Mouse (Mus musculus) brain, embryonic 14.5 days (tissue): Measurements from ENCODE around the gene Slc39a1. TPM values are rescaled to one million over a fixed set of nuclear protein-coding genes. Genes with fewer than 3 reads are reported as not detected.

Source experiments
- DNase-seq: peaks from one replicate; pipeline ENCODE4 v3.0.0-alpha.2; 2011; ENCODE audit warnings: low read depth
- CTCF ChIP-seq: fragments of 200-500 bp; IDR thresholded peaks from 2 replicates; pipeline ENCODE4 v1.5.1; 2012; ENCODE audit warnings: inconsistent platforms, mild to moderate bottlenecking, moderate library complexity, borderline replicate concordance; ENCODE audit not compliant: insufficient read depth, insufficient read length; ENCODE audit errors: extremely low read depth
- POLR2A ChIP-seq: fragments of 200-500 bp; IDR thresholded peaks from 2 replicates; pipeline ENCODE4 v1.6.1; 2012; ENCODE audit warnings: mild to moderate bottlenecking, inconsistent platforms, borderline replicate concordance; ENCODE audit not compliant: poor library complexity, insufficient read depth, insufficient read length, severe bottlenecking; ENCODE audit errors: extremely low read depth
- polyA plus RNA-seq: library from polyadenylated mRNA; depleted of rRNA; stranded (reverse); fragments of >200 nt; gene quantifications from 2 replicates; pipeline ENCODE4 v1.2.3, GENCODE M21; 2012

Gene Slc39a1
- polyA plus RNA-seq, 1 experiment, result 35.8 TPM

DNA sequence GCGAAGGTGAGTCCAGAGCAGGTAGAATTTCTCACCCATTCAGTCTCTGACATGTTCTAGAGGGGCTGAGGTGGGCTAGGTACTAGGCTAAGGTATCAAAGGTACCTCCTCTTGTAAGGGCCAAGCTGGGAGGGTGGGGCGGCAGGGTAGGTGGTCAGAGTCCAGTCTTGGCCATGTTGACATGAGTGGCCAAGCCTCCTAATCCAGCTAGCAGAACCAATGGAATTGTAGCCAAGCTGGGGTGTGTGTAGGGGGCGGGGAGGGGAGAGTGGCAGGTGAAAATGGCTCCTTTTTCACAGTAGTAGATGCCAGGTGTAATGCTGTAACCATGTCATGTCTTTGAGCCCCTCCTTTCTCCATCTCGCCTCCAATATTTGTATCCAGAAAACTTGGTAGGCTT is 10.5 kb downstream of the Slc39a1 start:
- no peak for DNase-seq
- no peak for TF ChIP-seq POLR2A
- TF ChIP-seq CTCF, result no peak

DNA sequence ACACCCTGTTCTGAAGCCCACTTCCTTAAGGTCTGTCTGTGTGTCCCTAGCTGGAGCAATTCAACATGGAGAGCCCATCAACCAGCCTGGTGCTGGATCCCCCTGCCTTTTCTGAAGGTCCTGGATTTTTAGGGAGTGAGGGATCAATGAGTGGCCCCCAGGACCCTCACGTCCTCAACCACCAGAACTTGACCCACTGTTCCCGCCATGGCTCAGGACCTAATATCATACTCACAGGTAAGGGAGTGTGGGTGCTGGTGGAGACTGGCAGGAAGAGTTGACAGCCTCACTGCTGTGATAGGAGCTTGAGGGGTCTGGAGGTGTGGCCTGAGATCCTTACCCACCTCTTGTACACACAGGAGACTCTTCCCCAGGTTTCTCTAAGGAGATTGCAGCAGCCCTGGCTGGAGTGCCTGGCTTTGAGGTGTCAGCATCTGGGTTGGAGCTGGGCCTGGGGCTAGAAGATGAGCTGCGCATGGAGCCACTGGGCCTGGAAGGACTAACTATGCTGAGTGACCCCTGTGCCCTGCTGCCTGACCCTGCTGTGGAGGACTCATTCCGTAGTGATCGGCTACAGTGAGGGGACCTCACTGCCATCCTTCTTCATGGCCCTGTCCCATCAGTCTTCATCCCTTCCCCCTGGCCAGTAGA is 15.3 kb downstream of the Slc39a1 start:
- no peak for DNase-seq
- TF ChIP-seq CTCF (no peak), POLR2A (no peak)

DNA sequence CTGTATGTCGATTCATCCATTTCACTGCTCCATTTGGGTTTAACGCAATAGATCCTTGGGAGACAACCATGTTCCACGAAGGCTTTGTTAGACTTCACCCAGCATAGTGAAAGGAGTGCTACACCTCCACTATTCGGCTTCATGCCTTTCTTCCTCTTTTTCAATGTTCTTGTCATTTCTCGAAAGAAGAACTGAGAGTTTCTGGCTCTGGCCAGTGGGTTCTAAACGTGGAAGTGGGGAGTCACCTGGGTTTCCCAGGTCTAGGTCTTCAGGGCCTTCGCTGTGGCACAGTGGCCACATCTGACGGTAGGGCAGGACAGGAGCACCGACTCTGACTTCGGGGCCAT is 16.7 kb downstream of the Slc39a1 start:
- no peak for DNase-seq
- TF ChIP-seq CTCF (no peak), POLR2A (no peak)

DNA sequence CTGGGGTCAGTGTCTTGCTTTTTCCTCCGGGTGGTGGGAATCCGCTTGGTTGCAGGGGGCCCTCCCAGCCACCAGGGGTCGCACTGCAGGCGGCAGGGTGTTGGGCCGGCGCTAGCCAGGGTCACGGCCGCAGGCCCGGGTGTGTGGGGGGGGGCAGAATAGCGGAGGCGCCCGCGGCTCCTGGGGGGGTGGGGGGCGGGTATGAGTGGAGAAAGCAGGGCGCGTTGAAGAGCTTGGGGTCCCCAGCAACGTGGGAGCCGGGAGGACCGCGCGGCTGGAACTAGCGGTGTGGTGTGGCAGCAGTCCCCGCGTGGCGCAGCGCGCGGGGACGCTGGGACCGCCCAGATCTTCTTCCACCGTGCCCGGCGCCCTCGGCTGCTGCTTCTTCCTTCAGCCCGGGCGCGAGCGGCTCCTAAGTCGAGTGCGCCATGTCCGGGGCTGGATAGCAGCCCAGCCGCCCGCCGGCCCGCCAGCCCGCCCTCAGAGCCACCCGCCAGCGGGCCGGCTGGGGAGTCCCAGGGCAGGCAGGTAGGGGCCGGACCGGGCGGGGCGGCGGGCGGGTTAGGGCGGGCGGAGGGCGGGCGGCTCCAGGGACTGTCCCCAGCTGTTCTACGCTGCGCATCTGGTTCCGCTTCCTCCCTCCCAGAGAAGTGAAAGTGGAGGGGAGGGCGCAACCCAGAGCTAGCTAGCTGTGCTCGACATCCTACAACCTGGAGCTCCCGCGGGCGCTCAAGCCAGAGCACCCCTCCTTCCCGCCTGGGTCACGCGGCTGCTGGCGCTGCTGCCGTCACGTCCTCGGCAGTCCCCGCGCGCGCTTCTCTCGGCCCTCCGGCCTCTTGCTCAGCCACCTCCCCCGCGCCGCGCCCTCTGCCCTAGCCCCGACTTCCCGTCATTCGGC is 17.3 kb downstream of the Slc39a1 start, which contains the start of gene Dennd4b:
Gene Dennd4b, plus strand, starts transcription at position 152 of the 898 bp plus-strand sequence.
- peak; percentile 87 for DNase-seq
- TF ChIP-seq POLR2A (peak; percentile 43; the same call in 1 of the 2 replicates), CTCF (peak; percentile 93)

DNA sequence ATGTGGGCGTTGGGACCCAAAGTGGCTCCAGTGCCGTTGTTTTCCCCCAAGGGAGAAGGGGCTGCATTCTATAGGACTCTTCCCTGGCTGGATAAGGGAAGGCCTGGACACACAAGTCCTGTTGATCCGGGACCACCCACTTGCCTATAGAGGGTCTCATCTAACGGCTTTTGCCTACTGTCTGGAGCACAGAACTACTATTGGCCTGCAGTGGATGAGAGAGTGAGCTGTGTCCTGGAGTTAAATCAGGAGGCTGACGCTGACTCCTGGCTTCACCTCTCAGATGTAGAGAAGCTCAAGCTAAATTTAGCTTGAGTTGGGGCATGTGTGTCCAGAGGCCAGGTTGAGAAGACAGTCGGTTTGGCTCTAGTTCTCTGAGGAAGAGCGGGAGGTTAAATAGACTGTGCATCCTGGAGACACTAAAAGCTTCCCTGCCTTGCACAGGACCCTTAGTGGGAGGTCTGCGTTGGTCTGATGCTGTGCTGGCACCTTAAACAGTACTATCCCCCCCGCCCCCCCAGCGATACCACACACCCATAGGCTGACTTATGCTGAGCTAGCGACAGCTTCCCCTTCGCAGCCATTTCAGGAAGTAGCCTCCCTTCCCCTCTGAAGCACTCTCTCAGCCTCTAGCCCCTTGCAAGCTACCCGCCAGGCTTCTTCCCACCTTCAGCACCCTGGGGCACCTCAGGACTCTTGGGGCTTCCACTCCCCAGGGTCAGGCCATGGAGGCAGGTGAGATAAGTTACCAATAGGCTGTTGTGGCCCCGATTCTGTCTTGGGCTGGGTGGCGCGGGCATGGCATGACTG is 18.2 kb downstream of the Slc39a1 start:
- TF ChIP-seq POLR2A (no peak), CTCF (no peak)
- DNase-seq, result no peak

DNA sequence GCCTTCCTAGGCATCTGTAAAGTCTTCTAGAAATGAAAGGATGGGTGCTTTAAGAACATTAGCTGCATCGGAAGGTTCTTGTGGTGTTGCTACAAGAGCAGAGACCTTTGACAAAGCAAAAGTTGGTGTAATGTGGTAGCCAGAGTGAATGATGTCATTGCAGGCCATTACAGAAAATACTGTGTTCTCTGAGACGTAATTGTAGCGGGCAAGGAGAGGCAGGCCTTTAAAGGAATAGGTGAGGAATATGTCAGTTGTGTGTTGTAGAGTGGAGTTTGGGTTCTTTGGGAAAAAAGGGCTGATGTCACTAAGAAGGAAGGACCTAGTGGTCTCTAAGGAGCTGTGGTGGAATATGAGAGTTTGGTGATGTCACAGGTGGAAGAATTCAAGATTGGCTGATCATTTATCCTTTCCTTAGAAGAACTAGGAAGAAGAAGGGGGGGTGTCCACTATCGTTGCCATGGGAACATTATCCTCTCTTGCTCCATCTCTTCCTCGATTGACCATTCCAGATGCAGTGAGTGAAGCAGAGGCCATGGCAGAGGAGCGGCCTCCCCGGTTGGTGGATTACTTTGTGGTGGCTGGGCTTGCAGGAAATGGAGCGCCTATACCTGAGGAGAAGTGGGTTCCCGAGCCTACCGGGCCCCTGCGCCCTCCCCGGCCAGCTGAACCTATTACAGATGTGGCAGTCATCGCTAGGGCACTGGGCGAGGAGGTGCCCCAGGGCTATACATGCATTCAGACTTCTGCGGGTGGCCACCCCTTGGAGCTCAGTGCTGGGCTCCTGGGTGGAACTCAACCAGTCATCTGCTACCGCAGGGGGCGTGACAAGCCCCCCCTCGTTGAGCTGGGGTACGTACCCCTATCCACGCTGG is 19.2 kb downstream of the Slc39a1 start:
- no peak for TF ChIP-seq POLR2A
- TF ChIP-seq CTCF, result no peak
- DNase-seq, result no peak

DNA sequence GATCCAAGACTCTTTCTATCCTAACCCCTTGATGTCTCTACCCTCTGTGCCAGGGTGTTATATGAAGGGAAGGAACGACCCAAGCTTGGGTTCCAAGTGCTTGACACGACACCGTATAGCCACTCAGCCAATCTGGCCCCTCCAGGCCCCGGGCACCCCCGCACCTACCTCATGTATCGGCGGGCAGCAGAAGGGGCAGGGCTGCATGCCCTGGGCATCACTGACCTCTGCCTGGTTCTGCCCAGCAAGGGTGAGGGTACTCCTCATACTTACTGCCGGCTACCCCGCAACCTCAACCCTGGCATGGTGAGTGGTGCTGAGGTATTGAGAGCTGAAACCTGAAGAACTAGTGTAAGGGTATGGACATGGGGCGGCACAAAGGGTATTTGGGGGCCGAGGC is 20.2 kb downstream of the Slc39a1 start:
- TF ChIP-seq POLR2A (no peak), CTCF (no peak)
- no peak for DNase-seq

DNA sequence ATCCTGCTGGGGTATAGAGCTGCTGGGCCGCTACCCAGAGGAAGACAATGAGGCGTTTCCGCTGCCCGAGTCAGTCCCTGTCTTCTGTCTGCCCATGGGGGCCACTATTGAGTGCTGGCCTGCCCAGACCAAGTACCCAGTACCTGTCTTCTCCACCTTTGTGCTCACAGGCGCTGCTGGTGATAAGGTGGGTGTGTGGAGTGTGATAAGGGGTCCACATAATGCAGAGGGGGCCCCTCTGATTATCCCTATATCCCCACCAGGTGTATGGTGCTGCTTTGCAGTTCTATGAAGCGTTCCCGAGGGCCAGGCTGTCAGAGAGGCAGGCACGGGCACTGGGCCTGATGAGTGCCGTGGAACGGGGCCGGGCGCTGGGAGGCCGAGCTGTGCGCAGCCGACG is 21.0 kb downstream of the Slc39a1 start:
- TF ChIP-seq POLR2A, result no peak
- no peak for DNase-seq

DNA sequence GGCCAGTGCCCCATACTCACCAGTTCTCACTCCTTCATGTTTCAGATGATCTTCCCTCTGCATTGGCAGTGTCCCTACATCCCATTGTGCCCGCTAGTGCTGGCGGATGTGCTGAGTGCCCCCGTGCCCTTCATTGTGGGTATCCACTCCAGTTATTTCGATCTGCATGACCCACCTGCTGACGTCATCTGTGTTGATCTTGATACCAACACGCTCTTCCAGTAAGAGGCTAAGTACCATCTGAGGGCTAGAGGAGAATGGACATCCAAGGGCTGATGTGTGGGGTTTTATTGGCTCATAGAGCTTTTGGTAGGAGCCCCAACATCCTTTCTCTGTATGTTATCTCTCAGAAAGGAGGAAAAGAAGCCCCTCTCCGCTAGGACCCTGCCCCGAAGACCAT is 22.8 kb downstream of the Slc39a1 start:
- no peak for DNase-seq
- TF ChIP-seq POLR2A (no peak), CTCF (no peak)

DNA sequence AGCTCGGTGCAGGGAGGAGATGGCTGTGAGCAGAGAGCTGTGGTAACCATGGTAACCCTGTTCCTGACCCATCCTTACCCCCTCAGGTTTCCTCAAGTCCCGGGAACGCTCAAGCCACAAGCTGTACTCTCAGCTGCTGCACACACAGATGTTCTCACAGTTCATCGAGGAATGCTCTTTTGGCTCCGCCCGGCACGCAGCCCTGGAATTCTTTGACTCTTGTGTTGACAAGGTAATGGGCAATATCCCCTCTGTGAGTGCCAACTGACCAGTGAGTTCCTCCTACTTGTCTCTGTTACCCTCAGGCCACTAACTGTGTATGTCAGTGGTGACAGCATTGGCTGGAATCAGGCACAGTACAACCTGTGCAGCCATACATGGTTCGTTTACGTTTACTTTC is 24.2 kb downstream of the Slc39a1 start:
- no peak for TF ChIP-seq POLR2A
- no peak for TF ChIP-seq CTCF
- DNase-seq, result no peak
